Mouse (Mus musculus): Measurements from ENCODE around the gene BC025920. TPM values are rescaled to one million over a fixed set of nuclear protein-coding genes. Genes with fewer than 3 reads are reported as not detected.
"Not testable (repeated sequence)": the region's sequence is repeated elsewhere in the genome, so short reads cannot be mapped to it uniquely, and the experiment has no call there.

BC025920 gene
- polyA plus RNA-seq, 1 experiment from 2014 or later: 0.50 TPM

- ATAC-seq (ENCODE audit: insufficient number of reproducible peaks, low FRiP score): no peak
- Histone ChIP-seq H3K4me3 (no peak overlapping the region), H3K4me2 (no peak overlapping the region), H3K9ac (no peak overlapping the region), H3K9me3 (replicated peaks) (0 out of 2 replicates have a peak, but pooled peaks cover 2% of the 10 kb centered on the region), H3K36me3 (peaks cover 2% of the 10 kb centered on the region; the same call in 1 of the 2 replicates), H3K4me1 (replicated peaks) (peaks cover 33% of the 10 kb centered on the region), H3K27ac (ENCODE audit: poor library complexity, severe bottlenecking) (no peak overlapping the region), H3K27me3 (replicated peaks) (no peaks in the 10 kb centered on the region)
- WGBS: 83% methylated on average over 4 of the region's 4 CpGs
These were observed 39.3 kb downstream of the BC025920 start for GRCm38 (mm10) chr10:81645391-81645790.

GRCm38 (mm10) chr10:81646015-81646555 lies 40.0 kb downstream of the BC025920 start:
- H3K27me3 ChIP-seq (replicated peaks): no peaks in the 10 kb centered on the region
- H3K4me2 ChIP-seq: no peak overlapping the region
- no peak overlapping the region for H3K27ac ChIP-seq (ENCODE audit: poor library complexity, severe bottlenecking)
- H3K4me3 ChIP-seq: no peak overlapping the region
- peaks cover 33% of the 10 kb centered on the region for H3K4me1 ChIP-seq (replicated peaks)
- WGBS: 73% methylated on average over 7 of the region's 7 CpGs
- ATAC-seq (ENCODE audit: insufficient number of reproducible peaks, low FRiP score): no peak
- no peak overlapping the region for H3K9ac ChIP-seq
- H3K36me3 ChIP-seq: peaks cover 9% of the 10 kb centered on the region; the same call in 1 of the 2 replicates
- 0 out of 2 replicates have a peak, but pooled peaks cover 4% of the 10 kb centered on the region for H3K9me3 ChIP-seq (replicated peaks)

- Histone ChIP-seq H3K4me3 (peak within 1 kb of the TSS; percentile 72), H3K27ac (ENCODE audit: poor library complexity, severe bottlenecking) (peak within 1 kb of the TSS; percentile 86), H3K9ac (peak within 1 kb of the TSS; percentile 84), H3K4me1 (replicated peaks) (peaks cover 11% of the 10 kb centered on the region), H3K36me3 (peaks cover 29% of the 10 kb centered on the region), H3K4me2 (peak within 1 kb of the TSS; percentile 81)
- ATAC-seq (ENCODE audit: insufficient number of reproducible peaks, low FRiP score): peak; percentile 93
- 3% methylated on average over 35 of the region's 52 CpGs for WGBS
- not testable (repeated sequence) for H3K27me3 ChIP-seq (replicated peaks); H3K9me3 ChIP-seq (replicated peaks)
These were observed 43.0 kb downstream of the BC025920 start, which contains the start of gene Gm10778 for GRCm38 (mm10) chr10:81648803-81649775. Gene Gm10778, plus strand, starts transcription at chr10:81649059.

GRCm38 (mm10) chr10:81655178-81655577 lies 49.1 kb downstream of the BC025920 start:
- Histone ChIP-seq H3K4me3 (no peak overlapping the region), H3K27ac (ENCODE audit: poor library complexity, severe bottlenecking) (no peak overlapping the region), H3K36me3 (peaks cover 66% of the 10 kb centered on the region), H3K9me3 (replicated peaks) (peaks cover 37% of the 10 kb centered on the region), H3K4me1 (replicated peaks) (peaks cover 4% of the 10 kb centered on the region; the same call in 1 of the 2 replicates), H3K9ac (no peak overlapping the region), H3K27me3 (replicated peaks) (no peaks in the 10 kb centered on the region), H3K4me2 (no peak overlapping the region)
- WGBS: 91% methylated on average over 10 of the region's 10 CpGs
- no peak for ATAC-seq (ENCODE audit: insufficient number of reproducible peaks, low FRiP score)

GRCm38 (mm10) chr10:81656174-81656573 lies 50.1 kb downstream of the BC025920 start:
- H3K4me1 ChIP-seq (replicated peaks): no peaks in the 10 kb centered on the region
- H3K4me3 ChIP-seq: no peak overlapping the region
- no peak overlapping the region for H3K9ac ChIP-seq
- peaks cover 33% of the 10 kb centered on the region for H3K9me3 ChIP-seq (replicated peaks)
- no peak for ATAC-seq (ENCODE audit: insufficient number of reproducible peaks, low FRiP score)
- no peak overlapping the region for H3K4me2 ChIP-seq
- 97% methylated on average over 2 of the region's 2 CpGs for WGBS
- H3K27me3 ChIP-seq (replicated peaks): no peaks in the 10 kb centered on the region
- H3K36me3 ChIP-seq: peaks cover 57% of the 10 kb centered on the region
- no peak overlapping the region for H3K27ac ChIP-seq (ENCODE audit: poor library complexity, severe bottlenecking)

Other genes with a start within 250 kb of the BC025920 start
- gene Mfsd12, start 248.8 kb upstream of the BC025920 start, polyA plus RNA-seq (2016; fragmentation: Nextera tagmentation; extraction: Ambion mirVana): 13.0 and 13.4 TPM in 2 replicates
- 0.82 and 0.91 TPM in 2 replicates for gene 4930404N11Rik, start 240.5 kb upstream of the BC025920 start, polyA plus RNA-seq (2016; fragmentation: Nextera tagmentation; extraction: Ambion mirVana)
- gene Fzr1, start 227.8 kb upstream of the BC025920 start, polyA plus RNA-seq (2016; fragmentation: Nextera tagmentation; extraction: Ambion mirVana): 96.4 and 99.5 TPM in 2 replicates
- gene Dohh, start 221.8 kb upstream of the BC025920 start, polyA plus RNA-seq (2016; fragmentation: Nextera tagmentation; extraction: Ambion mirVana): 66.7 and 66.9 TPM in 2 replicates
- gene Gm48551, start 221.8 kb upstream of the BC025920 start, polyA plus RNA-seq (2016; fragmentation: Nextera tagmentation; extraction: Ambion mirVana): 1.9 and 2.2 TPM in 2 replicates
- gene Gm48552, start 217.3 kb upstream of the BC025920 start, polyA plus RNA-seq (2016; fragmentation: Nextera tagmentation; extraction: Ambion mirVana): 1.2 and 1.8 TPM in 2 replicates
- 2.9 and 4.3 TPM in 2 replicates for gene Smim24, start 213.2 kb upstream of the BC025920 start, polyA plus RNA-seq (2016; fragmentation: Nextera tagmentation; extraction: Ambion mirVana)
- gene Nfic, start 150.6 kb upstream of the BC025920 start, polyA plus RNA-seq (2016; fragmentation: Nextera tagmentation; extraction: Ambion mirVana): 39.3 and 40.7 TPM in 2 replicates
- gene Celf5, start 123.6 kb upstream of the BC025920 start, polyA plus RNA-seq (2016; fragmentation: Nextera tagmentation; extraction: Ambion mirVana): 0.19 and 0.28 TPM in 2 replicates
- 54.9 and 60.2 TPM in 2 replicates for gene Ncln, start 109.9 kb upstream of the BC025920 start, polyA plus RNA-seq (2016; fragmentation: Nextera tagmentation; extraction: Ambion mirVana)
- gene S1pr4, start 106.1 kb upstream of the BC025920 start, polyA plus RNA-seq (2016; fragmentation: Nextera tagmentation; extraction: Ambion mirVana): 0.42 and 0.52 TPM in 2 replicates
- 1.9 and 2.3 TPM in 2 replicates for gene Gna15, start 82.0 kb upstream of the BC025920 start, polyA plus RNA-seq (2016; fragmentation: Nextera tagmentation; extraction: Ambion mirVana)
- 58.4 and 66.2 TPM in 2 replicates for gene Gna11, start 61.1 kb upstream of the BC025920 start, polyA plus RNA-seq (2016; fragmentation: Nextera tagmentation; extraction: Ambion mirVana)
- gene Aes, start 46.8 kb upstream of the BC025920 start, polyA plus RNA-seq (2016; fragmentation: Nextera tagmentation; extraction: Ambion mirVana): 636 and 677 TPM in 2 replicates
- 25.8 and 30.8 TPM in 2 replicates for gene Tle2, start 31.7 kb upstream of the BC025920 start, polyA plus RNA-seq (2016; fragmentation: Nextera tagmentation; extraction: Ambion mirVana)
- gene Tle6, start 5.2 kb upstream of the BC025920 start, polyA plus RNA-seq (2016; fragmentation: Nextera tagmentation; extraction: Ambion mirVana): 27.2 and 27.4 TPM in 2 replicates
- 25.4 and 25.6 TPM in 2 replicates for gene Sirt6, start 21.5 kb downstream of the BC025920 start, polyA plus RNA-seq (2016; fragmentation: Nextera tagmentation; extraction: Ambion mirVana)
- gene Ankrd24, start 22.3 kb downstream of the BC025920 start, polyA plus RNA-seq (2016; fragmentation: Nextera tagmentation; extraction: Ambion mirVana): 9.6 and 12.1 TPM in 2 replicates
- 3.3 and 3.5 TPM in 2 replicates for gene Gm10778, start 42.8 kb downstream of the BC025920 start, polyA plus RNA-seq (2016; fragmentation: Nextera tagmentation; extraction: Ambion mirVana)
- gene Zfp433, start 98.6 kb downstream of the BC025920 start, polyA plus RNA-seq (2016; fragmentation: Nextera tagmentation; extraction: Ambion mirVana): 10.3 and 11.5 TPM in 2 replicates
- gene Gm3055, start 164.9 kb downstream of the BC025920 start, polyA plus RNA-seq (2016; fragmentation: Nextera tagmentation; extraction: Ambion mirVana): 3.9 and 4.5 TPM in 2 replicates
- gene Gm4767, start 205.9 kb downstream of the BC025920 start, polyA plus RNA-seq (2016; fragmentation: Nextera tagmentation; extraction: Ambion mirVana): 1.7 TPM in 2 replicates

Data from heart, embryonic 12.5 days (tissue).